In genomic region chr6:72407119-72407518, GRCm38 (mm10) we compare ENCODE assay signal across 9 mouse cellular contexts. TPM values are rescaled to one million over a fixed set of nuclear protein-coding genes. Genes with fewer than 3 reads are reported as not detected.
DNase-seq lines count a peak whose midpoint lies in the region; ATAC-seq and TF ChIP-seq lines count a peak whose summit lies in the region.
"Had no signal": no experiment of that assay in that cellular context is flagged by ENCODE, and none has a peak within 500 bp of the region (broad histone marks: within the 10 kb centered on the region; RNA-seq: fewer than 3 reads in every experiment).

No protein-coding gene starts in this region.

- no peak overlapping the region for H3K27ac ChIP-seq in forebrain, embryonic 15.5 days (replicated peaks)
- H3K27ac ChIP-seq: macrophage had no signal

- H3K4me3 ChIP-seq in G1E (ENCODE audit: low read depth, low read length), result no peak overlapping the region
- no peak overlapping the region for H3K4me3 ChIP-seq in forebrain, embryonic 15.5 days

- H3K4me2 ChIP-seq in forebrain, embryonic 15.5 days (replicated peaks), result no peak overlapping the region

- 7% methylated on average over 5 of the region's 5 CpGs for WGBS in forebrain, embryonic 15.5 days

- H3K9ac ChIP-seq in forebrain, embryonic 15.5 days (replicated peaks), result no peak overlapping the region

- peaks cover 5% of the 10 kb centered on the region; the same call in 1 of the 2 replicates for H3K27me3 ChIP-seq in G1E (ENCODE audit: insufficient read depth, low read length)
- no peaks in the 10 kb centered on the region for H3K27me3 ChIP-seq in forebrain, embryonic 15.5 days

- peaks cover 8% of the 10 kb centered on the region for H3K36me3 ChIP-seq in G1E (replicated peaks)
- no peaks in the 10 kb centered on the region for H3K36me3 ChIP-seq in forebrain, embryonic 15.5 days

- no peak for DNase-seq in G1E (ENCODE audit: low spot score)
- peak; percentile 47 to 87 for DNase-seq in layer of hippocampus, postnatal 25 days (ENCODE audit: extremely low spot score in 1 of 2, low spot score in 1 of 2)
- peak; percentile 91 for DNase-seq in lung, postnatal 14 days
- peak; percentile 79 for DNase-seq in retina, postnatal 7 days (ENCODE audit: low read depth, low spot score)
- DNase-seq in thymus, postnatal 4 days, result peak; percentile 91

- no peaks in the 10 kb centered on the region for H3K9me3 ChIP-seq in G1E (replicated peaks)
- H3K9me3 ChIP-seq in forebrain, embryonic 15.5 days, result no peaks in the 10 kb centered on the region

- ATAC-seq in G1E (ENCODE audit: extremely low read depth, insufficient number of reproducible peaks, low FRiP score, poor library complexity, severe bottlenecking), result peak; percentile 91
- peak; percentile 90 for ATAC-seq in cerebellum, adult (ENCODE audit: insufficient number of reproducible peaks, low FRiP score, low TSS enrichment)
- peak; percentile 48 for ATAC-seq in forebrain, embryonic 15.5 days (replicated peaks)
- peak; percentile 91 to 92 for ATAC-seq in hematopoietic stem cell, adult 5-6 weeks (replicated peaks in 1 of 2; ENCODE audit: insufficient read depth in 1 of 2, low FRiP score in 2 of 2, low TSS enrichment in 1 of 2, low read depth in 1 of 2, poor library complexity in 2 of 2, severe bottlenecking in 2 of 2)

- peaks cover 25% of the 10 kb centered on the region for H3K4me1 ChIP-seq in G1E (ENCODE audit: insufficient read depth, low read depth, low read length)
- no peaks in the 10 kb centered on the region for H3K4me1 ChIP-seq in forebrain, embryonic 15.5 days

- peak; percentile 96 for TF ChIP-seq CTCF in G1E (IDR thresholded peaks at IDR 0.05; ENCODE audit: low read depth, low read length)

RNA-seq across cellular contexts. Expression of gene Ggcx, which starts 7.0 kb away (rescaled TPM):
- total RNA-seq in G1E (2014; fragmentation: Nextera tagmentation) (25.9 and 27.8 TPM in 2 replicates), G1E (2017) (9.2 and 12.4 TPM in 2 replicates)
- polyA plus RNA-seq in G1E (2012), result 6.5 and 6.7 TPM in 2 replicates
- 14.0 and 16.5 TPM in 2 replicates for polyA plus RNA-seq in forebrain, embryonic 15.5 days (2015; fragmentation: Nextera tagmentation; extraction: Ambion mirVana)
- total RNA-seq in hematopoietic stem cell, adult 5-6 weeks (2017), result 9.4 and 9.8 TPM in 2 replicates
- 10 to 100 TPM; 19.8 to 22.4 TPM for total RNA-seq in layer of hippocampus, postnatal 25 days (2021)

RNA-seq across cellular contexts. Expression of gene Vamp8, which starts 16.6 kb away (rescaled TPM):
- total RNA-seq in G1E (2014; fragmentation: Nextera tagmentation) (58.1 and 72.6 TPM in 2 replicates), G1E (2017) (516 and 572 TPM in 2 replicates)
- 147 and 261 TPM in 2 replicates for polyA plus RNA-seq in G1E (2012)
- polyA plus RNA-seq in forebrain, embryonic 15.5 days (2015; fragmentation: Nextera tagmentation; extraction: Ambion mirVana), result 14.5 and 15.0 TPM in 2 replicates
- 270 and 419 TPM in 2 replicates for total RNA-seq in hematopoietic stem cell, adult 5-6 weeks (2017)
- total RNA-seq in layer of hippocampus, postnatal 25 days (2021), result 10 to 100 TPM; 14.3 to 16.2 TPM

RNA-seq across cellular contexts. Expression of gene Vamp5, which starts 26.9 kb away (rescaled TPM):
- total RNA-seq in G1E (2014; fragmentation: Nextera tagmentation) (187 and 244 TPM in 2 replicates), G1E (2017) (163 and 182 TPM in 2 replicates)
- 133 and 183 TPM in 2 replicates for polyA plus RNA-seq in G1E (2012)
- polyA plus RNA-seq in forebrain, embryonic 15.5 days (2015; fragmentation: Nextera tagmentation; extraction: Ambion mirVana), result 8.9 and 9.4 TPM in 2 replicates
- 57.2 and 59.8 TPM in 2 replicates for total RNA-seq in hematopoietic stem cell, adult 5-6 weeks (2017)
- 1 to 10 TPM; 3.9 to 4.6 TPM for total RNA-seq in layer of hippocampus, postnatal 25 days (2021)

RNA-seq across cellular contexts. Expression of gene Mat2a, which starts 32.2 kb away (rescaled TPM):
- total RNA-seq in G1E (2014; fragmentation: Nextera tagmentation), result 355 and 414 TPM in 2 replicates
- total RNA-seq in G1E (2017), result 275 and 294 TPM in 2 replicates
- 24.9 and 34.2 TPM in 2 replicates for polyA plus RNA-seq in G1E (2012)
- 359 and 376 TPM in 2 replicates for polyA plus RNA-seq in forebrain, embryonic 15.5 days (2015; fragmentation: Nextera tagmentation; extraction: Ambion mirVana)
- 168 and 256 TPM in 2 replicates for total RNA-seq in hematopoietic stem cell, adult 5-6 weeks (2017)
- 100 to 1,000 TPM; 155 to 171 TPM for total RNA-seq in layer of hippocampus, postnatal 25 days (2021)

RNA-seq across cellular contexts. Expression of gene Rnf181, which starts 40.4 kb away (rescaled TPM):
- total RNA-seq in G1E (2014; fragmentation: Nextera tagmentation) (238 and 244 TPM in 2 replicates), G1E (2017) (153 and 179 TPM in 2 replicates)
- 120 and 165 TPM in 2 replicates for polyA plus RNA-seq in G1E (2012)
- polyA plus RNA-seq in forebrain, embryonic 15.5 days (2015; fragmentation: Nextera tagmentation; extraction: Ambion mirVana), result 126 and 130 TPM in 2 replicates
- 55.9 and 56.8 TPM in 2 replicates for total RNA-seq in hematopoietic stem cell, adult 5-6 weeks (2017)
- 10 to 100 TPM; 75.9 to 83.5 TPM for total RNA-seq in layer of hippocampus, postnatal 25 days (2021)

Comparison
In these comparisons a context has a peak if more than half of its experiments do, and no peak if none do; other contexts are left out.
1. RNA of gene Vamp5, which starts 26.9 kb away (total RNA-seq): 163 to 244 TPM in G1E and 57.2 to 59.8 TPM in hematopoietic stem cell, adult 5-6 weeks; 3.9 to 4.6 TPM in layer of hippocampus, postnatal 25 days; every median in the first group is over 10 times any median in the second.
2. Peak in every context shown above with its lines, with median percentiles within 50 percentile points of each other: ATAC-seq.